Mouse (Mus musculus): Measurements from ENCODE around the gene Mia2.

The Mia2 gene

GRCm38 (mm10) chr12:59164522-59164921 is 68.9 kb downstream of the Mia2 start:
- no peak for DNase-seq (ENCODE audit: low spot score)

- no peak for DNase-seq (ENCODE audit: low spot score)
Observed at GRCm38 (mm10) chr12:59166557-59166956, 71.0 kb downstream of the Mia2 start.

GRCm38 (mm10) chr12:59169935-59170334 is 74.3 kb downstream of the Mia2 start:
- DNase-seq (ENCODE audit: low spot score): no peak

GRCm38 (mm10) chr12:59177814-59178213 is 82.2 kb downstream of the Mia2 start:
- no peak for DNase-seq (ENCODE audit: low spot score)

GRCm38 (mm10) chr12:59188086-59188682 is 92.6 kb downstream of the Mia2 start:
- no peak for DNase-seq (ENCODE audit: low spot score)

- DNase-seq (ENCODE audit: low spot score): no peak
Observed at GRCm38 (mm10) chr12:59193637-59194036, 98.0 kb downstream of the Mia2 start.

GRCm38 (mm10) chr12:59194341-59195003 is 98.9 kb downstream of the Mia2 start:
- DNase-seq (ENCODE audit: low spot score): no peak

- no peak for DNase-seq (ENCODE audit: low spot score)
Observed at GRCm38 (mm10) chr12:59195065-59195464, 99.5 kb downstream of the Mia2 start.

GRCm38 (mm10) chr12:59195941-59196340 is 100.3 kb downstream of the Mia2 start:
- no peak for DNase-seq (ENCODE audit: low spot score)

GRCm38 (mm10) chr12:59198750-59199149 is 103.2 kb downstream of the Mia2 start:
- no peak for DNase-seq (ENCODE audit: low spot score)

- DNase-seq (ENCODE audit: low spot score): no peak
Observed at GRCm38 (mm10) chr12:59199361-59199760, 103.8 kb downstream of the Mia2 start.

GRCm38 (mm10) chr12:59205571-59205970 is 110.0 kb downstream of the Mia2 start:
- no peak for DNase-seq (ENCODE audit: low spot score)

GRCm38 (mm10) chr12:59206208-59206999 is 110.8 kb downstream of the Mia2 start:
- no peak for DNase-seq (ENCODE audit: low spot score)

- no peak for DNase-seq (ENCODE audit: low spot score)
Observed at GRCm38 (mm10) chr12:59207000-59207390, 111.4 kb downstream of the Mia2 start.

GRCm38 (mm10) chr12:59207814-59208213 is 112.2 kb downstream of the Mia2 start:
- DNase-seq (ENCODE audit: low spot score): no peak

- no peak for DNase-seq (ENCODE audit: low spot score)
Observed at GRCm38 (mm10) chr12:59216176-59216575, 120.6 kb downstream of the Mia2 start.

GRCm38 (mm10) chr12:59216676-59217266 is 121.2 kb downstream of the Mia2 start:
- no peak for DNase-seq (ENCODE audit: low spot score)

- no peak for DNase-seq (ENCODE audit: low spot score)
Observed at GRCm38 (mm10) chr12:59217331-59217730, 121.7 kb downstream of the Mia2 start.

- DNase-seq (ENCODE audit: low spot score): no peak
Observed at GRCm38 (mm10) chr12:59218640-59219321, 123.2 kb downstream of the Mia2 start.

GRCm38 (mm10) chr12:59219325-59220225 is 124.0 kb downstream of the Mia2 start, which contains the start of gene Fbxo33:
Gene Fbxo33, minus strand, starts transcription at chr12:59219725.
- peak; percentile 100 for DNase-seq (ENCODE audit: low spot score)

- no peak for DNase-seq (ENCODE audit: low spot score)
Observed at GRCm38 (mm10) chr12:59228401-59228800, 132.8 kb downstream of the Mia2 start.

Measured in spleen, adult 12 weeks (tissue).